Mouse (Mus musculus): ENCODE data around the gene Vps13a. TPM values are rescaled to one million over a fixed set of nuclear protein-coding genes. Genes with fewer than 3 reads are reported as not detected.

The Vps13a gene
- polyA plus RNA-seq, 1 experiment from 2014 or later: 9.3 TPM

DNA sequence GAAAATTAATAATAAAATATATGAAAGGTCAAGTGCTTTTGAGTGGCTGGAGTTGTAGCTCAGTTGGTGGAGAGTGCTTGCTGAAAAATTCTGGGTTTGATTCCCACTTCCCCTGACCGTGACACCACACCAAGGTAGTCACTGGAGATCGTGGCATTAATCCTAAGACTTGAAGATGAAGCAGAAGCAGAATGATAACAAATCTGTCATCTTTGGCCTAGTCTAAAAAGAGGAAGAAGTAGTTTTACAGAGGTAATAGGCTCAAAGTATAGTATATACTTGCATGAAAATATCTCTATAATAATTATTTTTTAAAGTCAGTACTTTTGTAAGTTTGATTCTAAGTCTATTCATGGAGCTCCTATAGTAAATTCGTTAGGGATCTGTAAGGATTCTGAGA, 65.5 kb downstream of the Vps13a start:
- H3K9me3 ChIP-seq (ENCODE audit: control insufficient read depth, low read length): no peaks in the 10 kb centered on the region
- H3K27me3 ChIP-seq (replicated peaks; ENCODE audit: control insufficient read depth, insufficient read depth, low read length): no peaks in the 10 kb centered on the region
- H3K27ac ChIP-seq (ENCODE audit: low read length): no peak overlapping the region
- H3K4me2 ChIP-seq (ENCODE audit: low read length): no peak overlapping the region
- H3K9ac ChIP-seq (replicated peaks; ENCODE audit: low read depth, low read length): no peak overlapping the region
- no peaks in the 10 kb centered on the region for H3K4me1 ChIP-seq (replicated peaks; ENCODE audit: control insufficient read depth, insufficient read depth, low read length)
- no peaks in the 10 kb centered on the region for H3K36me3 ChIP-seq (ENCODE audit: control insufficient read depth, insufficient read depth)
- no peak for ATAC-seq
- H3K4me3 ChIP-seq (replicated peaks; ENCODE audit: low read length): no peak overlapping the region
- 95% methylated on average over 3 of the region's 3 CpGs for WGBS

DNA sequence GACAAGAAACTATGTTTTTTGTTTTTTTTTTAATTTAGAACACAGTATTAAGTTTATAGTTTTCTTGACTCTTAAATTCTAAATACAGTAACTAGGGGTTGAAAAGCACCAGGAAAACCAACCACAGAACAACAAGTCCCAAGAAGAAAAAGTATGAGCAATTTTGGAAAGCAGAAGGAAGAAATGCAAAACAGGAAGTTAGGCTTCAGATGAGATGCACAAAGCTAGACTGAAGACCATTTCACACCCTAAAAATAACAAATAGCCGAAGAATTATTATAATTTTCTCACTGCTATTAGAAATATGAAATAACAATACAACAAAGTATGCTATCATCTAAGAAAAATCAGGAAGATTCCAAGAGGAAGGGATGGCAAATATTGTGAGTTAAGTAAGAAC, 78.9 kb downstream of the Vps13a start:
- Histone ChIP-seq H3K9me3 (ENCODE audit: control insufficient read depth, low read length) (no peaks in the 10 kb centered on the region), H3K4me1 (replicated peaks; ENCODE audit: control insufficient read depth, insufficient read depth, low read length) (no peaks in the 10 kb centered on the region), H3K27ac (ENCODE audit: low read length) (no peak overlapping the region), H3K36me3 (ENCODE audit: control insufficient read depth, insufficient read depth) (no peaks in the 10 kb centered on the region), H3K9ac (replicated peaks; ENCODE audit: low read depth, low read length) (no peak overlapping the region), H3K27me3 (replicated peaks; ENCODE audit: control insufficient read depth, insufficient read depth, low read length) (no peaks in the 10 kb centered on the region), H3K4me2 (ENCODE audit: low read length) (no peak overlapping the region), H3K4me3 (replicated peaks; ENCODE audit: low read length) (no peak overlapping the region)
- WGBS: 89% methylated on average over 1 of the region's 1 CpGs
- no peak for ATAC-seq

DNA sequence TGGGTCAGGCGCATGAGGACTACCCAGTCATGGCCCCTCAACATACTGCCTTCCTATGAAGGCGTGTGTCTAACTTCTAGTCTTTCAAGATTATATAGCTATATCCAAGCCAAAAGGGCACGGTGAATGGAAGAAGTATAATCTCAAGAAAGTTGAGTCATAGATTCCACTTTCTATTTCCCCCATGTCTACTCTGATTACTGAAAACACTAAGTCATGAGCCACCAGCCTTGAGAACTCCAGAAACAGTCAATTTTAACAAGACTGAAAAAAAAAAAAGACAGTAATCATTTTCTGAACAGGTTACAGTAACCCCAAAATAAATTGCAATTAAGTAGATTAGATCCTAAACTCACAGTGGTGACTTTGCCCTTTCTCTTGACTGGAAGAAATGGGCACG, 95.8 kb downstream of the Vps13a start:
- no peaks in the 10 kb centered on the region for H3K36me3 ChIP-seq (ENCODE audit: control insufficient read depth, insufficient read depth)
- H3K27ac ChIP-seq (ENCODE audit: low read length): no peak overlapping the region
- no peak for ATAC-seq
- no peak overlapping the region for H3K9ac ChIP-seq (replicated peaks; ENCODE audit: low read depth, low read length)
- no peaks in the 10 kb centered on the region for H3K27me3 ChIP-seq (replicated peaks; ENCODE audit: control insufficient read depth, insufficient read depth, low read length)
- no peaks in the 10 kb centered on the region for H3K9me3 ChIP-seq (ENCODE audit: control insufficient read depth, low read length)
- WGBS: 94% methylated on average over 4 of the region's 4 CpGs
- no peaks in the 10 kb centered on the region for H3K4me1 ChIP-seq (replicated peaks; ENCODE audit: control insufficient read depth, insufficient read depth, low read length)
- no peak overlapping the region for H3K4me3 ChIP-seq (replicated peaks; ENCODE audit: low read length)
- no peak overlapping the region for H3K4me2 ChIP-seq (ENCODE audit: low read length)

DNA sequence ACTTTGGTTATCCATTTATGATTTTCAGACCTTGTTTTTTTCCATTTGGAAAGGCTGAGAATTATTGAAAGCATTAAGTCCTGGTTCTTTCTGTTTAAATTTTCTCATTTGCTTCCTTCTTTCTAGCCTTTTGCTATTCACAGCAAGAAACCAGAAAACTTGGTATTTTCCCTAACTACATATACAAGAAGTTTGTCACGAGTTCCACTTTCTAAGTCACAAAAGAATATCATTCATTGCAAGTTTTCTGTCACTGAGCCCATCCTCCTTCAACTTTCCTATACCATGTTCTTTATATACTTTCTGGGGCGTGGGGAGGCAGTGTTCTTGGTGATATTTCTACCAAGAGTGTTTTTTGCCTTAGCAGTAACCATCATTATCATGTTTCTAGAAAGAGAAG, 96.5 kb downstream of the Vps13a start:
- ATAC-seq: no peak
- Histone ChIP-seq H3K4me1 (replicated peaks; ENCODE audit: control insufficient read depth, insufficient read depth, low read length) (no peaks in the 10 kb centered on the region), H3K9me3 (ENCODE audit: control insufficient read depth, low read length) (no peaks in the 10 kb centered on the region), H3K27ac (ENCODE audit: low read length) (no peak overlapping the region), H3K4me3 (replicated peaks; ENCODE audit: low read length) (no peak overlapping the region), H3K27me3 (replicated peaks; ENCODE audit: control insufficient read depth, insufficient read depth, low read length) (no peaks in the 10 kb centered on the region), H3K36me3 (ENCODE audit: control insufficient read depth, insufficient read depth) (no peaks in the 10 kb centered on the region), H3K4me2 (ENCODE audit: low read length) (no peak overlapping the region), H3K9ac (replicated peaks; ENCODE audit: low read depth, low read length) (no peak overlapping the region)
- WGBS: 90% methylated on average over 2 of the region's 2 CpGs

DNA sequence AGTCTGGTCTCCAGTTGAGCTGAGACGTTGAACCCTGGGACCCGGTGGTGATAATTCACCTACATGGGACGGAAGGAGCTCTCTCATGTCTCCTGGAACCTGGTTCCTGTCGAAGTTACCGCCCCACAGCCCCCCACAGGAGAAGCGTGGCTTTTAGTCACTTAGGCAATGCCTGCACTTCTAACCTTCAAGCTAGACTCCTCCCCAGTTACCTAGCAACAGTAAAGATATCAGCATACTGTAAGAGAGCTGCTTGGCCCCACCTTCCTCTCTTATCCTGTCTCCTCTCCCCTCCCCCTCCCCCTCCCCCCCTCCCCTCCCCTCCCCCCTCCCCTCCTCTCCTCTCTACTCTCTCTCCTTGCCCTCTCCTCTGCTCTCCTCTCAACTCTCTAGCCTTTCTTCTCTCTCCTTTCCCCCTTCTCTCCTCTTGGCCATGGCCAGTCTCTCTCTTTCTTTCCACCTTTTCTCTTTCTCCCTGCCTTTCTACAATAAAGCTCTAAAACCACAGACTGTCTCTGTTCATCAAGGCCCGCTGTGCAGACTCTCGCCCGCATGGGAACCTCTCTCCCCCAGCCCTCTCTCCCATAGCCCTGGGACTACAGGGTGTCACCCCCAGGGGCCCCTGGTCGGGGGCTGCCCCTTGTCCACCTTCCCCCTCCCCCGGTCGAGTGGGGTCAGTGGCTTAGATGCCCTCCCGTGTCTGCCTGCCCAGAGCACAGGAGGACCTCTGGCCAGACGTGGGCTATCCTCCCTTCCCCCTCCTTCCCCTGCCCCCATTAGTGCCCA, 154.9 kb downstream of the Vps13a start:
- peak; percentile 55 for ATAC-seq
- no peak overlapping the region for H3K4me3 ChIP-seq (replicated peaks; ENCODE audit: low read length)
- H3K9me3 ChIP-seq (ENCODE audit: control insufficient read depth, low read length): no peaks in the 10 kb centered on the region
- H3K27ac ChIP-seq (ENCODE audit: low read length): no peak overlapping the region
- no peaks in the 10 kb centered on the region for H3K36me3 ChIP-seq (ENCODE audit: control insufficient read depth, insufficient read depth)
- 34% methylated on average over 14 of the region's 14 CpGs for WGBS
- no peaks in the 10 kb centered on the region for H3K4me1 ChIP-seq (replicated peaks; ENCODE audit: control insufficient read depth, insufficient read depth, low read length)
- H3K27me3 ChIP-seq (replicated peaks; ENCODE audit: control insufficient read depth, insufficient read depth, low read length): no peaks in the 10 kb centered on the region
- no peak overlapping the region for H3K9ac ChIP-seq (replicated peaks; ENCODE audit: low read depth, low read length)
- no peak overlapping the region for H3K4me2 ChIP-seq (ENCODE audit: low read length)

DNA sequence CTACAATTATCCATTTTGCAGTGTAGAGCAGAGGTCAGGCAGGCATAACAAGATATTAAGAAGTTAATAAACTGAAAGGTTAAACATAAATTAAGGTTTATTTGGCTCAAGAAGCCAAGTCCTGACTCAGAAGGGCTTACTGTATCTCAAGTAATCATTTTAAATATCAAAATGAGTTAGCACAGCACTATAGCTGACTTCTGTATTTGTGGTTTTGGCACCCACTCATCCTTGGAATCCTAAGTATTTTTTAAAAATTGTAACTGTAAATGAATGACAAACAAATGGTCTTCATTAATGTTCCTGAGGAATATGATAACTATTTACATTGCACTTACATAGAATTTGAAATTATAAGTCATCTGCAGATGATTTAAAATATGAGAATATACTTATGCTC, 155.7 kb downstream of the Vps13a start:
- Histone ChIP-seq H3K27me3 (replicated peaks; ENCODE audit: control insufficient read depth, insufficient read depth, low read length) (no peaks in the 10 kb centered on the region), H3K9ac (replicated peaks; ENCODE audit: low read depth, low read length) (no peak overlapping the region), H3K27ac (ENCODE audit: low read length) (no peak overlapping the region), H3K4me2 (ENCODE audit: low read length) (no peak overlapping the region), H3K36me3 (ENCODE audit: control insufficient read depth, insufficient read depth) (no peaks in the 10 kb centered on the region), H3K4me1 (replicated peaks; ENCODE audit: control insufficient read depth, insufficient read depth, low read length) (no peaks in the 10 kb centered on the region), H3K4me3 (replicated peaks; ENCODE audit: low read length) (no peak overlapping the region), H3K9me3 (ENCODE audit: control insufficient read depth, low read length) (no peaks in the 10 kb centered on the region)
- no peak for ATAC-seq

DNA sequence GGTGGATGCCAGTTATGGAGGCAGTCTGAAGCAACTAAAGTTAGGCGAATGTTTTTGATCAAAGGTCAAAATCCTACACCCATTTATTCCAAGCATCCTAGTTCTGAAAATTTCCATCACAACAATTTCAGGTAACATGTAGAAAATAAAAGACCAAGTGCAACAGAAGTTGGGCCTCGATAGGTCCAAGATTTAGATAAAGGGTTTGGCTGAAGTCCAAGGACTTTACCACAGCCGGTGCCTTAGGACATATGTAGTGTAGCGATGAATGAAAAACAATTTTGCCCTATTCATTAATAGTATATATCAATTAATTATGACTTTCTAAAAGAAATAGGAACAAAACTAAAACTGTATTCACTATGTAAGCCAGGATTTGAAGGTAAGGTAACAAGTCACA, 157.6 kb downstream of the Vps13a start:
- no peaks in the 10 kb centered on the region for H3K27me3 ChIP-seq (replicated peaks; ENCODE audit: control insufficient read depth, insufficient read depth, low read length)
- 72% methylated on average over 4 of the region's 4 CpGs for WGBS
- H3K4me2 ChIP-seq (ENCODE audit: low read length): no peak overlapping the region
- no peak overlapping the region for H3K9ac ChIP-seq (replicated peaks; ENCODE audit: low read depth, low read length)
- no peak for ATAC-seq
- no peak overlapping the region for H3K27ac ChIP-seq (ENCODE audit: low read length)
- H3K9me3 ChIP-seq (ENCODE audit: control insufficient read depth, low read length): no peaks in the 10 kb centered on the region
- H3K4me3 ChIP-seq (replicated peaks; ENCODE audit: low read length): no peak overlapping the region
- H3K36me3 ChIP-seq (ENCODE audit: control insufficient read depth, insufficient read depth): no peaks in the 10 kb centered on the region
- no peaks in the 10 kb centered on the region for H3K4me1 ChIP-seq (replicated peaks; ENCODE audit: control insufficient read depth, insufficient read depth, low read length)

DNA sequence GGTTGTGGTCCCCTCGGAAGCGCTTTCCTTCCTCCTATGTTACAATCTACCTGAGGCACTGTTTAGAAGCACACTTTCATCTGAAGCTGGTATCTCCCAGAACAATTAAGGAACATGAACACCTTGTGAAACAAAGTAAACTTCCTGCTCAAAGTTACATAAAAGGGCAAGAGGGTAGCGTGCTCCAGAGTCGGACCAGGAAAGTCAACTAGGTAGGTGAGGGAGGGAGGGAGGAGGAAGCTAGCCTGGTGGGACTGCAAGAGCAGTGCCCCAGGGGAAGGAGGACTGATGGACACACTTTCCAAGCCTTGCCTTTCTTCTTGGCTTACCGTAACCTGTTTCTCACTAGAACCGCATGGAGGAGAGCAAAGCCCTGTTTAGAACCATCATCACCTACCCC, 173.1 kb downstream of the Vps13a start:
- Histone ChIP-seq H3K4me1 (replicated peaks; ENCODE audit: control insufficient read depth, insufficient read depth, low read length) (no peaks in the 10 kb centered on the region), H3K27ac (ENCODE audit: low read length) (no peak overlapping the region), H3K9ac (replicated peaks; ENCODE audit: low read depth, low read length) (no peak overlapping the region), H3K9me3 (ENCODE audit: control insufficient read depth, low read length) (no peaks in the 10 kb centered on the region), H3K36me3 (ENCODE audit: control insufficient read depth, insufficient read depth) (no peaks in the 10 kb centered on the region), H3K4me3 (replicated peaks; ENCODE audit: low read length) (no peak overlapping the region), H3K4me2 (ENCODE audit: low read length) (no peak overlapping the region), H3K27me3 (replicated peaks; ENCODE audit: control insufficient read depth, insufficient read depth, low read length) (no peaks in the 10 kb centered on the region)
- ATAC-seq: no peak
- 95% methylated on average over 6 of the region's 6 CpGs for WGBS

DNA sequence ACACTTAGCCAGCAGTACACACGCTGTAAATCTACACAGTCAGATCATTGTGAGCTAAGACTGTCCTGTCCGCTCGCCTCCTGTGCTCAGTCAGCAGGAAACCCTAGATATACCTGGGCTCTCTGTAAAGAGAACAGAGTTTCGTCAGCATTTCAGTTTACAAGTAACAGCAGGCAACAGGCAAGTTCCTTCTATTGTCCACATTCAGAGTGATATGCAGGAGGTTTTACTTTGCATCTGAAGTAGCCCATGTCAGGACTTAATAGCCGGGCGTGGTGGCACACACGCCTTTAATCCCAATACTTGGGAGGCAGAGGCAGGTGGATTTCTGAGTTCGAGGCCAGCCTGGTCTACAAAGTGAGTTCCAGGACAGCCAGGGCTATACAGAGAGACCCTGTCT, 178.7 kb downstream of the Vps13a start:
- Histone ChIP-seq H3K36me3 (ENCODE audit: control insufficient read depth, insufficient read depth) (no peaks in the 10 kb centered on the region), H3K9me3 (ENCODE audit: control insufficient read depth, low read length) (no peaks in the 10 kb centered on the region), H3K4me1 (replicated peaks; ENCODE audit: control insufficient read depth, insufficient read depth, low read length) (peaks cover 4% of the 10 kb centered on the region), H3K9ac (replicated peaks; ENCODE audit: low read depth, low read length) (no peak overlapping the region), H3K27me3 (replicated peaks; ENCODE audit: control insufficient read depth, insufficient read depth, low read length) (no peaks in the 10 kb centered on the region), H3K27ac (ENCODE audit: low read length) (no peak overlapping the region), H3K4me3 (replicated peaks; ENCODE audit: low read length) (no peak overlapping the region), H3K4me2 (ENCODE audit: low read length) (no peak overlapping the region)
- ATAC-seq: no peak
- WGBS: 81% methylated on average over 8 of the region's 8 CpGs

Data from forebrain, embryonic 16.5 days (tissue).